Mouse (Mus musculus): Measurements from ENCODE around the gene Siah1a. TPM values are rescaled to one million over a fixed set of nuclear protein-coding genes. Genes with fewer than 3 reads are reported as not detected.

Gene Siah1a
- polyA plus RNA-seq, 1 experiment = 35.7 TPM

DNA sequence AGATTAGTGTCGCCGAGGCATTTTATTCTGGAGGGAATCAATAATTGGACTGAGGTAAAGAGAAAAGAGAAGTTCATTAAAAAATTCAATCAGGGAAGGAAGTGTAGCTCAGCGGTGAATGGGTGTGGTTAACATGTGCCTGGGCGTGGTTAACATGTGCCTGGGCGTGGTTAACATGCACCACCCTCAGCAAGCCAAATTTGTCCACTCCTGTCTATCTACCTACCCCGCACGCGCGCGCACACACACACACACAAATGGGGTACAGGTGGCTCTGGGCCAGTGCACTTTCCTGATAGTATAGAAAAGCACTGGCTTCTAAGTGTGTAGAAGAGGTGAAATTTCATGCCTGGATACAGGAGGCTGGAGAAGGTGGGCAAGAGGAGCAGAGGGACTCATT is 19.4 kb upstream of the Siah1a start:
- Histone ChIP-seq H3K4me1 (replicated peaks; ENCODE audit: control insufficient read depth, insufficient read depth, low read length) (no peaks in the 10 kb centered on the region), H3K27me3 (ENCODE audit: control insufficient read depth, insufficient read depth, low read length) (no peaks in the 10 kb centered on the region), H3K4me3 (ENCODE audit: control insufficient read depth, insufficient read depth, low read length) (no peak overlapping the region), H3K27ac (ENCODE audit: control insufficient read depth, insufficient read depth, low read length) (no peak overlapping the region), H3K36me3 (ENCODE audit: control insufficient read depth, insufficient read depth, low read length) (no peaks in the 10 kb centered on the region)
- no peak for TF ChIP-seq CTCF (IDR thresholded peaks at IDR 0.05; ENCODE audit: borderline replicate concordance, control insufficient read depth, extremely low read depth, insufficient read depth, low read length, poor library complexity)
- no peak for TF ChIP-seq POLR2A (IDR thresholded peaks at IDR 0.05; ENCODE audit: control insufficient read depth, extremely low read depth, insufficient read depth, low read length, poor library complexity)
- WGBS = 70% methylated on average over 10 of the region's 10 CpGs
- no peak for DNase-seq

- Histone ChIP-seq H3K4me1 (replicated peaks; ENCODE audit: control insufficient read depth, insufficient read depth, low read length) (no peaks in the 10 kb centered on the region), H3K4me3 (ENCODE audit: control insufficient read depth, insufficient read depth, low read length) (no peak overlapping the region), H3K27ac (ENCODE audit: control insufficient read depth, insufficient read depth, low read length) (no peak overlapping the region), H3K27me3 (ENCODE audit: control insufficient read depth, insufficient read depth, low read length) (no peaks in the 10 kb centered on the region), H3K36me3 (ENCODE audit: control insufficient read depth, insufficient read depth, low read length) (no peaks in the 10 kb centered on the region)
- no peak for DNase-seq
- TF ChIP-seq POLR2A (IDR thresholded peaks at IDR 0.05; ENCODE audit: control insufficient read depth, extremely low read depth, insufficient read depth, low read length, poor library complexity) (no peak), CTCF (IDR thresholded peaks at IDR 0.05; ENCODE audit: borderline replicate concordance, control insufficient read depth, extremely low read depth, insufficient read depth, low read length, poor library complexity) (no peak)
- 91% methylated on average over 5 of the region's 5 CpGs for WGBS
Measured at GRCm38 (mm10) chr8:86762806-86763205, 17.1 kb upstream of the Siah1a start.

DNA sequence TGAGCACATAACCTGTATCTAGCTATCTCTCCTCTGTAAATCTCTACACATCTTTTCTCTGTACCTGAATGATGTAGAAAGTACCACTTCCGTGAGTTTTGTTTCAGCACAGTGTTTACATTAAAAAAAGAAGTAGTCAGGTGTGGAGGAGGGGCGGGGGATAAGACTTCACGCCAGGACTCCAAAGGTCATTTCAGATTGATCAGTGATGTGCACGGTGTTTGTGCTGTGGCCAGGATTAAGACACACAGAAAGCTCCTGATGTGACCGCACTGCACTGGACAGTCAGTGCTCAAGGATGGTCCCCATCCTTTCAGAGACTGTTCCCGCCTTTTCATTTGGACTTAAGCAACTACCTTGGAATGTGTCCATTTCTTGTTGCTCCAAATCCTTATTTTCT is 15.0 kb upstream of the Siah1a start:
- no peaks in the 10 kb centered on the region for H3K36me3 ChIP-seq (ENCODE audit: control insufficient read depth, insufficient read depth, low read length)
- 94% methylated on average over 6 of the region's 6 CpGs for WGBS
- DNase-seq = no peak
- no peaks in the 10 kb centered on the region for H3K27me3 ChIP-seq (ENCODE audit: control insufficient read depth, insufficient read depth, low read length)
- H3K4me1 ChIP-seq (replicated peaks; ENCODE audit: control insufficient read depth, insufficient read depth, low read length) = no peaks in the 10 kb centered on the region
- no peak overlapping the region for H3K4me3 ChIP-seq (ENCODE audit: control insufficient read depth, insufficient read depth, low read length)
- TF ChIP-seq POLR2A (IDR thresholded peaks at IDR 0.05; ENCODE audit: control insufficient read depth, extremely low read depth, insufficient read depth, low read length, poor library complexity) (no peak), CTCF (IDR thresholded peaks at IDR 0.05; ENCODE audit: borderline replicate concordance, control insufficient read depth, extremely low read depth, insufficient read depth, low read length, poor library complexity) (no peak)
- H3K27ac ChIP-seq (ENCODE audit: control insufficient read depth, insufficient read depth, low read length) = no peak overlapping the region

DNA sequence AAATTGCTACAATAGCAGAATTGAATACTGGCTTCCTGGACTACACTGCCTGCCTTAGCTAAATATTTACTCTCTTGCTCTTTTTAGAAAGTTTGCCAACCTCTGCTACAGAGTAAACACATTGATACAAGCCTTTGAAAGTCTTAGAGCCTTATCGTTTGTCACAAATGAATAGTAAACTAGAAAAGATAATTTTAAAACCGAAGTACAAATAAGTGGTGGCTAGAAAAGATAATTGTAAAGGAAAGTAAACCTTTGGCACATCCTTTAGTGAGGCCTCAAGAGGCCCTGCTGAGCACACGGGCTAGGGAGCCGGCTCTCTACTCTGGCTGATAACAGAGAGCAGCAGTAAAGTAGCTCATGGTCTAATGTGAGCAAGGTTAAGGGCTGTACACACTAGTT is 13.4 kb upstream of the Siah1a start:
- no peak for TF ChIP-seq CTCF (IDR thresholded peaks at IDR 0.05; ENCODE audit: borderline replicate concordance, control insufficient read depth, extremely low read depth, insufficient read depth, low read length, poor library complexity)
- TF ChIP-seq POLR2A (IDR thresholded peaks at IDR 0.05; ENCODE audit: control insufficient read depth, extremely low read depth, insufficient read depth, low read length, poor library complexity) = no peak
- WGBS = 91% methylated on average over 4 of the region's 4 CpGs
- H3K4me1 ChIP-seq (replicated peaks; ENCODE audit: control insufficient read depth, insufficient read depth, low read length) = no peaks in the 10 kb centered on the region
- H3K27me3 ChIP-seq (ENCODE audit: control insufficient read depth, insufficient read depth, low read length) = no peaks in the 10 kb centered on the region
- no peak overlapping the region for H3K4me3 ChIP-seq (ENCODE audit: control insufficient read depth, insufficient read depth, low read length)
- no peaks in the 10 kb centered on the region for H3K36me3 ChIP-seq (ENCODE audit: control insufficient read depth, insufficient read depth, low read length)
- H3K27ac ChIP-seq (ENCODE audit: control insufficient read depth, insufficient read depth, low read length) = no peak overlapping the region
- no peak for DNase-seq

- no peak for TF ChIP-seq CTCF (IDR thresholded peaks at IDR 0.05; ENCODE audit: borderline replicate concordance, control insufficient read depth, extremely low read depth, insufficient read depth, low read length, poor library complexity)
- no peak for TF ChIP-seq POLR2A (IDR thresholded peaks at IDR 0.05; ENCODE audit: control insufficient read depth, extremely low read depth, insufficient read depth, low read length, poor library complexity)
- Histone ChIP-seq H3K4me3 (ENCODE audit: control insufficient read depth, insufficient read depth, low read length) (no peak overlapping the region), H3K4me1 (replicated peaks; ENCODE audit: control insufficient read depth, insufficient read depth, low read length) (no peaks in the 10 kb centered on the region), H3K27me3 (ENCODE audit: control insufficient read depth, insufficient read depth, low read length) (no peaks in the 10 kb centered on the region), H3K36me3 (ENCODE audit: control insufficient read depth, insufficient read depth, low read length) (no peaks in the 10 kb centered on the region), H3K27ac (ENCODE audit: control insufficient read depth, insufficient read depth, low read length) (no peak overlapping the region)
- DNase-seq = no peak
- WGBS = 87% methylated on average over 3 of the region's 3 CpGs
Measured at GRCm38 (mm10) chr8:86758651-86759050, 12.9 kb upstream of the Siah1a start.

DNA sequence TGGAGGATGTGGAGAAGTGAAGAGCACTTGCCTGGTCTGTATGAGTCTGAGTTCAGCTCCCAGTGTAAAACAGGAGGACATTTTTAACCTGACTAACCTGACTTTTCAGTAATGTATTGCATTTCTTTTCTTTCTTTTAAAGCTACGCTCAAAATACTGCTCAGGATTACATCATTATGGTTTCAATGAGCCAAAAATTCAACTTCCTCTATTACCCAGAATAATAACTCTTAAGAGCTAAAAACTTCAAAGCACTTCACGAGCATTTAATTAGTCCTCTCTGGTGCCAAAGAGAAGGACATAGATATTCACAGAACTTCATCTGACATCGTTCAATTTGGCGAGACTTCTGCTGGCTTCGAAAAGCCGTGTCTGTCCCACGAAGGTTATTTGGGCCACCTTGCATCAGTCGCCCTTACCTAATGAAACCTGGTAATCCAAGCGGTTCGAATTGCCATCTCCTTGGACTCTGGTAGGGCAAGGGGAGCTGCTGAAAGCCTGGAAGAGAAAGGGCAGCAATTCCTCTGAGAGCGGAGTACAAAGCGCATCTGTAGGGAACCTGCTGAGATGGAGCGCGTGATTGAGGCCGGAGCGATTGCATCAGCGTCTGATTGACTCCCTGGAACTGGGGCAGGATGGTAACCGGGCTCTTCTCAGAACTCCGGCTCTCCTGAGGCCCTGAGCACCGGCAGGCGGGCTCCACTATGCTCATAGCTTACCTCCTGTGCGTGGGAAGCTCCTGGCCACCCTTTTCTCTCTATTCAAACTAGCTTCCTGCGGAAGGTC is 11.4 kb upstream of the Siah1a start:
- 52% methylated on average over 23 of the region's 23 CpGs for WGBS
- no peak for DNase-seq
- H3K36me3 ChIP-seq (ENCODE audit: control insufficient read depth, insufficient read depth, low read length) = no peaks in the 10 kb centered on the region
- H3K4me1 ChIP-seq (replicated peaks; ENCODE audit: control insufficient read depth, insufficient read depth, low read length) = no peaks in the 10 kb centered on the region
- TF ChIP-seq POLR2A (IDR thresholded peaks at IDR 0.05; ENCODE audit: control insufficient read depth, extremely low read depth, insufficient read depth, low read length, poor library complexity) = no peak
- TF ChIP-seq CTCF (IDR thresholded peaks at IDR 0.05; ENCODE audit: borderline replicate concordance, control insufficient read depth, extremely low read depth, insufficient read depth, low read length, poor library complexity) = no peak
- no peak overlapping the region for H3K4me3 ChIP-seq (ENCODE audit: control insufficient read depth, insufficient read depth, low read length)
- H3K27me3 ChIP-seq (ENCODE audit: control insufficient read depth, insufficient read depth, low read length) = no peaks in the 10 kb centered on the region
- no peak overlapping the region for H3K27ac ChIP-seq (ENCODE audit: control insufficient read depth, insufficient read depth, low read length)
